Mouse (Mus musculus) adrenal gland, postnatal 4 days (tissue): Measurements from ENCODE around the gene Myl7. TPM values are rescaled to one million over a fixed set of nuclear protein-coding genes. Genes with fewer than 3 reads are reported as not detected.

ENCODE experiments used
- DNase-seq, 2 experiments: peaks; one replicate each; pipeline ENCODE4 v3.0.0; 2021 to 2022; ENCODE audit warnings: low spot score in 2 of 2, mixed read lengths in 2 of 2
- total RNA-seq, 2 experiments: library from RNA; stranded (reverse); gene quantifications; 2 replicates each; pipeline ENCODE4 v1.2.3; 2021

The Myl7 gene
- total RNA-seq, 2 experiments from 2014 or later = 0.56 to 0.76 TPM

GRCm38 (mm10) chr11:5868324-5868723 lies 30.3 kb downstream of the Myl7 start:
- no peak for DNase-seq

GRCm38 (mm10) chr11:5867196-5867595 lies 31.4 kb downstream of the Myl7 start:
- DNase-seq = no peak

- DNase-seq = peak in 1 of 2 experiments; percentile 53
These were observed 36.0 kb downstream of the Myl7 start for GRCm38 (mm10) chr11:5862394-5863105.

- peak; percentile 62 to 72 for DNase-seq
These were observed 36.7 kb downstream of the Myl7 start, which contains the start of gene Aebp1 for GRCm38 (mm10) chr11:5861678-5862393. TSS of gene Aebp1 (plus strand) at chr11:5861947.

GRCm38 (mm10) chr11:5860639-5861038 lies 37.9 kb downstream of the Myl7 start:
- no peak for DNase-seq

GRCm38 (mm10) chr11:5859883-5860550 lies 38.6 kb downstream of the Myl7 start:
- DNase-seq = no peak

- no peak for DNase-seq
These were observed 39.9 kb downstream of the Myl7 start for GRCm38 (mm10) chr11:5858723-5859122.

- DNase-seq = no peak
These were observed 42.0 kb downstream of the Myl7 start for GRCm38 (mm10) chr11:5856479-5857130.

GRCm38 (mm10) chr11:5855902-5856301 lies 42.7 kb downstream of the Myl7 start:
- DNase-seq = no peak

- no peak for DNase-seq
These were observed 43.1 kb downstream of the Myl7 start for GRCm38 (mm10) chr11:5855481-5855880.

GRCm38 (mm10) chr11:5852314-5852713 lies 46.3 kb downstream of the Myl7 start:
- DNase-seq = no peak

GRCm38 (mm10) chr11:5851021-5851736 lies 47.4 kb downstream of the Myl7 start:
- DNase-seq = no peak

GRCm38 (mm10) chr11:5850452-5850851 lies 48.1 kb downstream of the Myl7 start:
- no peak for DNase-seq

GRCm38 (mm10) chr11:5849316-5849715 lies 49.3 kb downstream of the Myl7 start:
- DNase-seq = no peak

GRCm38 (mm10) chr11:5848741-5849140 lies 49.8 kb downstream of the Myl7 start:
- DNase-seq = no peak

GRCm38 (mm10) chr11:5846639-5847345 lies 51.8 kb downstream of the Myl7 start:
- no peak for DNase-seq
